Mouse (Mus musculus) C2C12 (cell line): ENCODE data around the gene Adgrg2.

Experiments
- CEBPB ChIP-seq: IDR thresholded peaks from one replicate; pipeline ENCODE4 v1.6.1; 2011; ENCODE audit warnings: low read depth, mild to moderate bottlenecking, control low read depth, moderate library complexity
- CTCF ChIP-seq: IDR thresholded peaks from one replicate; pipeline ENCODE4 v1.5.1; 2011; ENCODE audit not compliant: control insufficient read depth, insufficient read depth, insufficient read length
- FOSL1 ChIP-seq: IDR thresholded peaks from one replicate; pipeline ENCODE4 v1.8.0; 2011; ENCODE audit warnings: mild to moderate bottlenecking, low read length; ENCODE audit not compliant: poor library complexity, insufficient read depth, severe bottlenecking
- MAX ChIP-seq: IDR thresholded peaks from one replicate; pipeline ENCODE4 v1.6.1; 2011; ENCODE audit warnings: mild to moderate bottlenecking, control low read depth
- MYOD1 ChIP-seq: IDR thresholded peaks from one replicate; pipeline ENCODE4 v1.6.1; 2011; ENCODE audit warnings: low read depth; ENCODE audit not compliant: control insufficient read depth, insufficient read length

DNA sequence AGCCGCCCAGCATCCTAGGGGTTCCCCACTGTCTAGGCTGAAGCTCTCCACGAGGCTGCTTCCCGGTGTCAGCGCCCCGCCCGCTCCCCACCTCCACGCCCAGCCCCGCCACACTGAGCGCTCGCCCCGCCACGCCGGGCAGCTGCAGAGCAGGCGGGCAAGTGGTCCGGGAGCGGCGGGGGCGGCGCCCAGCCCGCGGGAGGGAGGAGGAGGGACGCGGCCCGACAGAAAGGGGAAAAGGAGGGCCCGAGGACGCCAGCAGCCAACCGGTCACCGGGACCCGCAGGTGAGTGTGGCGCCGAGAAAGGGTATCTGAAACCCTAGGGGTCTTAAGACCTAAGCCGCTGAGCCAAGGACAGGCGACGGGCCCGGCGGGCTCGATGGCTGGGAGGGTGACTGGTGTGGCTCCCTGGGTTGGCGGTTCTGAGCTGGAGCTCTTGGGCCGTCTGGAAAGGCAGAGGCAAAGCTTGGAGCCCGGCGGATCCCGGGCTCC, at the start of gene Adgrg2:
- TF ChIP-seq CTCF: no peak
- no peak for TF ChIP-seq MAX
- no peak for TF ChIP-seq MYOD1
- TF ChIP-seq CEBPB: no peak
- TF ChIP-seq FOSL1: no peak
